Mouse (Mus musculus) brain, embryonic 18.5 days (tissue): ENCODE results near the gene Tcf12.

ENCODE experiments used
- DNase-seq: peaks from one replicate; pipeline ENCODE4 v3.0.0-alpha.2; 2012; ENCODE audit warnings: low read depth, low spot score

Tcf12 gene

GRCm38 (mm10) chr9:72088893-72089611, 22.6 kb downstream of the Tcf12 start:
- no peak for DNase-seq

GRCm38 (mm10) chr9:72085017-72085416, 26.7 kb downstream of the Tcf12 start:
- DNase-seq: no peak

- DNase-seq: no peak
Measured at GRCm38 (mm10) chr9:72084131-72084530, 27.5 kb downstream of the Tcf12 start.

- no peak for DNase-seq
Measured at GRCm38 (mm10) chr9:72076158-72076557, 35.5 kb downstream of the Tcf12 start.

- DNase-seq: no peak
Measured at GRCm38 (mm10) chr9:72066151-72066550, 45.5 kb downstream of the Tcf12 start.

GRCm38 (mm10) chr9:72053144-72053543, 58.5 kb downstream of the Tcf12 start:
- no peak for DNase-seq

GRCm38 (mm10) chr9:72040156-72040555, 71.5 kb downstream of the Tcf12 start:
- no peak for DNase-seq

GRCm38 (mm10) chr9:72039369-72039768, 72.3 kb downstream of the Tcf12 start:
- no peak for DNase-seq

- no peak for DNase-seq
Measured at GRCm38 (mm10) chr9:72037059-72037516, 74.6 kb downstream of the Tcf12 start.

- DNase-seq: no peak
Measured at GRCm38 (mm10) chr9:72036257-72036656, 75.4 kb downstream of the Tcf12 start.

- DNase-seq: no peak
Measured at GRCm38 (mm10) chr9:72033271-72033670, 78.4 kb downstream of the Tcf12 start.

GRCm38 (mm10) chr9:72030274-72030673, 81.4 kb downstream of the Tcf12 start:
- no peak for DNase-seq

GRCm38 (mm10) chr9:72029601-72030000, 82.1 kb downstream of the Tcf12 start:
- DNase-seq: no peak

GRCm38 (mm10) chr9:72023274-72023673, 88.4 kb downstream of the Tcf12 start:
- DNase-seq: no peak

GRCm38 (mm10) chr9:72021512-72021911, 90.2 kb downstream of the Tcf12 start:
- no peak for DNase-seq

GRCm38 (mm10) chr9:72016021-72016420, 95.7 kb downstream of the Tcf12 start:
- DNase-seq: no peak

GRCm38 (mm10) chr9:72014585-72015381, 96.9 kb downstream of the Tcf12 start:
- DNase-seq: no peak

GRCm38 (mm10) chr9:72013541-72013940, 98.1 kb downstream of the Tcf12 start:
- DNase-seq: no peak

- no peak for DNase-seq
Measured at GRCm38 (mm10) chr9:72008634-72009033, 103.0 kb downstream of the Tcf12 start.

GRCm38 (mm10) chr9:71991147-71991546, 120.5 kb downstream of the Tcf12 start:
- DNase-seq: no peak

GRCm38 (mm10) chr9:71990376-71990775, 121.3 kb downstream of the Tcf12 start:
- no peak for DNase-seq

GRCm38 (mm10) chr9:71989663-71990062, 122.0 kb downstream of the Tcf12 start:
- no peak for DNase-seq

GRCm38 (mm10) chr9:71986716-71987115, 125.0 kb downstream of the Tcf12 start:
- no peak for DNase-seq
